Mouse (Mus musculus): ENCODE data around the gene 6430571L13Rik. TPM values are rescaled to one million over a fixed set of nuclear protein-coding genes. Genes with fewer than 3 reads are reported as not detected.

Gene 6430571L13Rik
- polyA plus RNA-seq, 1 experiment from 2014 or later = 0.82 TPM

GRCm38 (mm10) chr9:107370106-107370463 is 29.7 kb downstream of the 6430571L13Rik start:
- Histone ChIP-seq H3K4me3 (ENCODE audit: low read length) (no peak overlapping the region), H3K4me2 (replicated peaks; ENCODE audit: low read depth, low read length) (no peak overlapping the region), H3K27ac (ENCODE audit: low read length) (no peak overlapping the region), H3K9ac (replicated peaks; ENCODE audit: low read length) (no peak overlapping the region), H3K27me3 (ENCODE audit: insufficient read depth, low read length) (peaks cover 11% of the 10 kb centered on the region; the same call in 1 of the 2 replicates), H3K4me1 (ENCODE audit: insufficient read depth, low read length) (peaks cover 17% of the 10 kb centered on the region), H3K36me3 (ENCODE audit: insufficient read depth, low read length) (no peaks in the 10 kb centered on the region), H3K9me3 (ENCODE audit: low read length) (no peaks in the 10 kb centered on the region)
- no peak for ATAC-seq (ENCODE audit: low FRiP score, low TSS enrichment)
- 8% methylated on average over 4 of the region's 4 CpGs for WGBS

GRCm38 (mm10) chr9:107372441-107372840 is 32.0 kb downstream of the 6430571L13Rik start:
- peaks cover 28% of the 10 kb centered on the region for H3K27me3 ChIP-seq (ENCODE audit: insufficient read depth, low read length)

GRCm38 (mm10) chr9:107374623-107375022 is 34.2 kb downstream of the 6430571L13Rik start:
- H3K27me3 ChIP-seq (ENCODE audit: insufficient read depth, low read length) = peaks cover 48% of the 10 kb centered on the region
- ATAC-seq (ENCODE audit: low FRiP score, low TSS enrichment) = peak; percentile 29; the same call in 1 of the 2 replicates
- H3K4me2 ChIP-seq (replicated peaks; ENCODE audit: low read depth, low read length) = no peak overlapping the region
- peaks cover 21% of the 10 kb centered on the region for H3K4me1 ChIP-seq (ENCODE audit: insufficient read depth, low read length)
- no peak overlapping the region for H3K9ac ChIP-seq (replicated peaks; ENCODE audit: low read length)
- 5% methylated on average over 8 of the region's 8 CpGs for WGBS
- no peaks in the 10 kb centered on the region for H3K9me3 ChIP-seq (ENCODE audit: low read length)
- H3K36me3 ChIP-seq (ENCODE audit: insufficient read depth, low read length) = no peaks in the 10 kb centered on the region
- no peak overlapping the region for H3K27ac ChIP-seq (ENCODE audit: low read length)
- H3K4me3 ChIP-seq (ENCODE audit: low read length) = no peak overlapping the region

More at GRCm38 (mm10) chr9:107372441-107372840, 32.0 kb downstream of the 6430571L13Rik start:
- peaks cover 17% of the 10 kb centered on the region for H3K4me1 ChIP-seq (ENCODE audit: insufficient read depth, low read length)
- no peak overlapping the region for H3K27ac ChIP-seq (ENCODE audit: low read length)
- no peaks in the 10 kb centered on the region for H3K36me3 ChIP-seq (ENCODE audit: insufficient read depth, low read length)
- H3K4me2 ChIP-seq (replicated peaks; ENCODE audit: low read depth, low read length) = no peak overlapping the region
- H3K9me3 ChIP-seq (ENCODE audit: low read length) = no peaks in the 10 kb centered on the region
- no peak overlapping the region for H3K9ac ChIP-seq (replicated peaks; ENCODE audit: low read length)
- no peak for ATAC-seq (ENCODE audit: low FRiP score, low TSS enrichment)
- WGBS = 55% methylated on average over 4 of the region's 4 CpGs
- H3K4me3 ChIP-seq (ENCODE audit: low read length) = no peak overlapping the region

- Histone ChIP-seq H3K27ac (ENCODE audit: low read length) (no peak overlapping the region), H3K4me3 (ENCODE audit: low read length) (no peak overlapping the region), H3K27me3 (ENCODE audit: insufficient read depth, low read length) (peaks cover 56% of the 10 kb centered on the region), H3K36me3 (ENCODE audit: insufficient read depth, low read length) (no peaks in the 10 kb centered on the region), H3K4me2 (replicated peaks; ENCODE audit: low read depth, low read length) (no peak overlapping the region), H3K9me3 (ENCODE audit: low read length) (no peaks in the 10 kb centered on the region), H3K9ac (replicated peaks; ENCODE audit: low read length) (no peak overlapping the region), H3K4me1 (ENCODE audit: insufficient read depth, low read length) (peaks cover 13% of the 10 kb centered on the region)
- no peak for ATAC-seq (ENCODE audit: low FRiP score, low TSS enrichment)
- WGBS = 15% methylated on average over 5 of the region's 5 CpGs
These were observed 35.0 kb downstream of the 6430571L13Rik start for GRCm38 (mm10) chr9:107375451-107375850.

- Histone ChIP-seq H3K4me3 (ENCODE audit: low read length) (peak overlapping the region; percentile 47), H3K4me1 (ENCODE audit: insufficient read depth, low read length) (peaks cover 10% of the 10 kb centered on the region; the same call in 1 of the 2 replicates), H3K4me2 (replicated peaks; ENCODE audit: low read depth, low read length) (peak overlapping the region; percentile 73), H3K9ac (replicated peaks; ENCODE audit: low read length) (no peak overlapping the region), H3K27me3 (ENCODE audit: insufficient read depth, low read length) (peaks cover 73% of the 10 kb centered on the region), H3K36me3 (ENCODE audit: insufficient read depth, low read length) (no peaks in the 10 kb centered on the region), H3K27ac (ENCODE audit: low read length) (no peak overlapping the region), H3K9me3 (ENCODE audit: low read length) (no peaks in the 10 kb centered on the region)
- WGBS = under 1% methylated on average over 35 of the region's 35 CpGs
- ATAC-seq (ENCODE audit: low FRiP score, low TSS enrichment) = peak; percentile 63
These were observed 37.6 kb downstream of the 6430571L13Rik start for GRCm38 (mm10) chr9:107377961-107378512.

GRCm38 (mm10) chr9:107381723-107382122 is 41.3 kb downstream of the 6430571L13Rik start:
- Histone ChIP-seq H3K9me3 (ENCODE audit: low read length) (no peaks in the 10 kb centered on the region), H3K4me3 (ENCODE audit: low read length) (no peak overlapping the region), H3K4me1 (ENCODE audit: insufficient read depth, low read length) (peaks cover 16% of the 10 kb centered on the region; the same call in 1 of the 2 replicates), H3K27me3 (ENCODE audit: insufficient read depth, low read length) (peaks cover 71% of the 10 kb centered on the region), H3K4me2 (replicated peaks; ENCODE audit: low read depth, low read length) (no peak overlapping the region), H3K9ac (replicated peaks; ENCODE audit: low read length) (no peak overlapping the region), H3K36me3 (ENCODE audit: insufficient read depth, low read length) (no peaks in the 10 kb centered on the region), H3K27ac (ENCODE audit: low read length) (no peak overlapping the region)
- no peak for ATAC-seq (ENCODE audit: low FRiP score, low TSS enrichment)
- WGBS = 3% methylated on average over 8 of the region's 8 CpGs

- H3K27me3 ChIP-seq (ENCODE audit: insufficient read depth, low read length) = peaks cover 45% of the 10 kb centered on the region
- no peaks in the 10 kb centered on the region for H3K36me3 ChIP-seq (ENCODE audit: insufficient read depth, low read length)
- no peak overlapping the region for H3K4me3 ChIP-seq (ENCODE audit: low read length)
- no peak overlapping the region for H3K9ac ChIP-seq (replicated peaks; ENCODE audit: low read length)
- no peak overlapping the region for H3K4me2 ChIP-seq (replicated peaks; ENCODE audit: low read depth, low read length)
- no peak overlapping the region for H3K27ac ChIP-seq (ENCODE audit: low read length)
- 18% methylated on average over 3 of the region's 3 CpGs for WGBS
- H3K9me3 ChIP-seq (ENCODE audit: low read length) = no peaks in the 10 kb centered on the region
- H3K4me1 ChIP-seq (ENCODE audit: insufficient read depth, low read length) = peaks cover 6% of the 10 kb centered on the region; the same call in 1 of the 2 replicates
- ATAC-seq (ENCODE audit: low FRiP score, low TSS enrichment) = peak; percentile 72
These were observed 44.0 kb downstream of the 6430571L13Rik start for GRCm38 (mm10) chr9:107384396-107384795.

- Histone ChIP-seq H3K27me3 (ENCODE audit: insufficient read depth, low read length) (peaks cover 28% of the 10 kb centered on the region), H3K27ac (ENCODE audit: low read length) (no peak overlapping the region), H3K36me3 (ENCODE audit: insufficient read depth, low read length) (no peaks in the 10 kb centered on the region), H3K4me3 (ENCODE audit: low read length) (no peak overlapping the region), H3K4me1 (ENCODE audit: insufficient read depth, low read length) (peaks cover 6% of the 10 kb centered on the region; the same call in 1 of the 2 replicates), H3K9ac (replicated peaks; ENCODE audit: low read length) (no peak overlapping the region), H3K4me2 (replicated peaks; ENCODE audit: low read depth, low read length) (no peak overlapping the region), H3K9me3 (ENCODE audit: low read length) (no peaks in the 10 kb centered on the region)
- WGBS = 65% methylated on average over 3 of the region's 3 CpGs
- ATAC-seq (ENCODE audit: low FRiP score, low TSS enrichment) = no peak
These were observed 46.3 kb downstream of the 6430571L13Rik start for GRCm38 (mm10) chr9:107386722-107387121.

DNA sequence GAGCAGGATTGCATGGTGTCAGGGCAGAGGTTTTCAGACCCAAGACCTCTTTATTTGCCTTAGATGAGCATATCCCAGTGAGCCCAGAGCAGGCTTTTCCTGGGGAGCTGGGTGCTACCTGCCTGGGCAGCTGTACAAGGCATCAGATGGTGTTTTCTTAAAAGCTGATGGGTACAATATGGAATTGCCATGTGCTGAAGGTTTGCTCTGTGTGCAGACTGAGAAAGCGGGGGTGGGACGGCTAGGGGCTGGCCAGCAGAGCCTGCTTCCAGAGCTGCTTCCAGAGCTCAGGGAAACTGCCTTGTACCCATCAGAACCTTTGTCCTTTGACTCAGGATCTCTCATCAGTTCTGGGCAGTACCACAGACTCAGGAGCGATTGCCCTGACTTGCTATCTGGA is 47.3 kb downstream of the 6430571L13Rik start:
- Histone ChIP-seq H3K27ac (ENCODE audit: low read length) (no peak overlapping the region), H3K9ac (replicated peaks; ENCODE audit: low read length) (no peak overlapping the region), H3K36me3 (ENCODE audit: insufficient read depth, low read length) (no peaks in the 10 kb centered on the region), H3K4me2 (replicated peaks; ENCODE audit: low read depth, low read length) (no peak overlapping the region), H3K27me3 (ENCODE audit: insufficient read depth, low read length) (peaks cover 18% of the 10 kb centered on the region), H3K9me3 (ENCODE audit: low read length) (no peaks in the 10 kb centered on the region), H3K4me3 (ENCODE audit: low read length) (no peak overlapping the region), H3K4me1 (ENCODE audit: insufficient read depth, low read length) (peaks cover 6% of the 10 kb centered on the region; the same call in 1 of the 2 replicates)
- WGBS = 90% methylated on average over 3 of the region's 3 CpGs
- ATAC-seq (ENCODE audit: low FRiP score, low TSS enrichment) = no peak

DNA sequence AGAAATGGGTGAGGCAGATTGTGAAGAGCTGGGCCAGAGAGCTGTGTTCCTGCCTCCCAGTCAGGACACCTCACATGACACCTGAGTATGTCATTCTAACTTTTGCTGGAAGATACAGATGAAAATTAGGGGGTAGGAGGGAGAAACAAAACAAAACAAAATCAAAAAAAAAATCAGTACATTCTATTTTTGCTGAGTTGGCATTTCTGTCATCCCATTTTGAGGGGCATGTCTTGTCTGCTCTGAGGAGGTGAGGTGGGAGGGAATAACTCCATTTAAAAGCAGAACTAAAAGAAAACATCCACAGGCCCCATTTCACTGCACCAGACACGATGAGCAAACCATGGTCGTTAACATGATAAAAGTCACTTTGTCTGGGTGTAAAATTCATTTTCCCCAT is 47.9 kb downstream of the 6430571L13Rik start:
- 63% methylated on average over 2 of the region's 2 CpGs for WGBS
- no peak for ATAC-seq (ENCODE audit: low FRiP score, low TSS enrichment)
- H3K4me2 ChIP-seq (replicated peaks; ENCODE audit: low read depth, low read length) = no peak overlapping the region
- H3K27ac ChIP-seq (ENCODE audit: low read length) = no peak overlapping the region
- H3K9me3 ChIP-seq (ENCODE audit: low read length) = no peaks in the 10 kb centered on the region
- H3K4me1 ChIP-seq (ENCODE audit: insufficient read depth, low read length) = peaks cover 6% of the 10 kb centered on the region; the same call in 1 of the 2 replicates
- no peak overlapping the region for H3K4me3 ChIP-seq (ENCODE audit: low read length)
- no peak overlapping the region for H3K9ac ChIP-seq (replicated peaks; ENCODE audit: low read length)
- H3K36me3 ChIP-seq (ENCODE audit: insufficient read depth, low read length) = no peaks in the 10 kb centered on the region
- H3K27me3 ChIP-seq (ENCODE audit: insufficient read depth, low read length) = peaks cover 12% of the 10 kb centered on the region; the same call in 1 of the 2 replicates
